Mouse (Mus musculus) erythroblast, embryonic 14.5 days (primary cell): ENCODE measurements around the gene Samd4.

Source experiments
- GATA1 ChIP-seq: IDR thresholded peaks from 2 replicates; pipeline ENCODE4 v1.6.1; 2012; ENCODE audit warnings: low read length, inconsistent platforms, mixed read lengths
- TAL1 ChIP-seq: IDR thresholded peaks from 3 replicates; pipeline ENCODE4 v1.6.1; 2012; ENCODE audit warnings: low read length, inconsistent platforms, mixed read lengths

GRCm38 (mm10) chr14:47095036-47095435 is 212.4 kb downstream of the Samd4 start:
- TF ChIP-seq GATA1 (no peak), TAL1 (no peak)
